Mouse (Mus musculus) kidney, postnatal 14 days (tissue): ENCODE measurements around the gene Ugt1a7c.

Source experiments
- DNase-seq: peaks from one replicate; pipeline ENCODE4 v3.0.0; 2022; ENCODE audit warnings: mixed read lengths

The Ugt1a7c gene

DNA sequence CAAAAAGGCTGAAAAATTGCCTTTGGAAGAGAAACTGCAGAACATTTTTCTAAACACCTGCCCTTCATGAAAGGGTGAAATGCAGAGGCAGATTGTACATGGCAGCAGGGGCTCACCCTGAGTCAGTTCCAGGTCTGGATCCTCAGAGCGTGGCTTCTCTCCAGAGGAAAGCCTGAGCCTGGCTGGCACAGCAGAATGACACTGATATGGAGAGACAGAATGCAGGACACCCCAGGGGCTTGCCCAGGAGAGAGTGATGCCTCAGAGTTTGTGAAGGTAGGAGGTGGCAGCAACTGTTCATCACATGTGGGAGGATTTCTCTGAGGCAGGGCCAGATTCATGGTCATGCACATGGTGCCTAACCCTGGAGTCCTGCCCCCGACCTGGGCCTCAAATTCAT is 105.1 kb downstream of the Ugt1a7c start:
- no peak for DNase-seq

- peak; percentile 63 for DNase-seq
These were observed 105.6 kb downstream of the Ugt1a7c start, which contains the start of gene Ugt1a2 for GRCm38 (mm10) chr1:88200456-88200855. Gene Ugt1a2 (plus strand): TSS chr1:88200601.

GRCm38 (mm10) chr1:88205294-88205922 is 110.5 kb downstream of the Ugt1a7c start, which contains the start of gene Dnajb3:
Gene Dnajb3 (minus strand): TSS chr1:88205782.
- peak; percentile 84 for DNase-seq

DNA sequence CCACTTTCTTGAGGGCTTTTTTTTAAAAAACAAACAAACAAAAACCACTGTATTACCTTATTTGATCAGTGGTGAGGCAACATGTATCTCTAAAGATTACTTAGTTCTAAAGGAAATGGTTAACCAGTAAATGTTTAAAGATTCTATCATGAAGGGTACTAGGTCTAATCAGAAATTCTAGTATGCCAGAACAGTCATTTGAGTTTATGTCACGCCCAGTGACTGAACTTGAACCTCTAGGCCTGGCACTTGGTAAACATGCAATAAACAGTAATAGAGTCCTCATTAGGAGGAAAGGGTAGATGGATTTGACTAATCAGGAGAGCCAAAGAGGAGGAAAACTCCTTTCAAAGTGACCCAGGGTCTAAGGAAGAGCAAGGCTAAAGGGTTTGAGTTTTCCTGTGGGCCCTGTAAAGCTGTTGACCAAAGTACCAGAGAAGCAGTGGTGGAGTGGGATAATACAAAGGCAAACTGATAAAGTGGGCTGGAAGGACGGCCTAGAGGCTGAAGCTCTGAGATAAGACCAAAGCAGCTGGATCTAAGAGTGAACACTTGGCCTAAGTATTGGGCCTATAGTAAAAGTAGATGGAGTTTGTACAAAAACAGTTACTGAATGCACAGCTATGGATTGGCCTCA is 112.1 kb downstream of the Ugt1a7c start:
- DNase-seq, result no peak

- peak; percentile 38 for DNase-seq
These were observed 117.0 kb downstream of the Ugt1a7c start, which contains the start of gene Ugt1a1 for GRCm38 (mm10) chr1:88211812-88212211. Gene Ugt1a1 (plus strand): TSS chr1:88211959.

- no peak for DNase-seq
These were observed 117.6 kb downstream of the Ugt1a7c start for GRCm38 (mm10) chr1:88212341-88213045.

DNA sequence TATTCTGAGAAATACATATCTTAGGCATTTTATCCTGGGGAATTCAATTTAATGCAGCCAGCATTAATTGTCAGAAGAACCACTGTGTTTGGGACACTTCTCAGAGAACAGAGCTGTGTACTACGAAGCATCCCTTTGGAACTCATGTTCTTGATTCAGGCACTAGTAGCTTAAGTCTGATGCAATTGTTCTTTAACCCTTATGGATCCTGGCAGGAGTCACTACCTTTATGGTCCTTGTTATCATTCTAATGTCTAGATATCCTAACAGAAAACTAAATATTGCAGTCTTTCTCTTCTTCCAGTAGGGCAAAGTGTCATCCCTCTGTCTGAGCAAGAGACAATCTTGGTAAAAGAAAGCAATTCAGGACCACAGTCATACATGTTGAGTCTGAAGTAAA is 118.2 kb downstream of the Ugt1a7c start:
- no peak for DNase-seq

GRCm38 (mm10) chr1:88213766-88214461 is 119.1 kb downstream of the Ugt1a7c start:
- DNase-seq, result peak; percentile 24

DNA sequence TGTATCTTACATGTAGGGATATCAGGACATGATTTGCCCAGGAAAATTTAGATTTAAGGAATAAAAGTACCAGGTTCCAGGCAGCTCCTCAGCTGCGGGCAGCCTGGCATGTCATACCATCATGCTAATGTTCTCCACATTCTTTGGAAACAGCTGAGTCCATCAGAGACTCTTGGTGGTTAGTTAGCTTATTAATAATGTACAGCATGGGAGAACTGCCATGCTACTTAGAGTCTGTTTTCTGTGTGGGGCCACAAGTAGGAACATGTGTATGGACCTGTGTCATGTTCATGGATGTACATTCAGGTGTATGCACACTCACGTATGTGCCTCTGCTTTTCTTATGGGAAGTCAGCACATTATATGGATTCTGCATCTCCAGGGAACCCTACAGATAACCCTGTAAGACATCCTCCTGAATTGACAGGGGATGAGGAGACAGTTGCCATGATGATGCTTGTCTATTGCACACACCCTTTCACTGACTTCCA is 119.6 kb downstream of the Ugt1a7c start:
- DNase-seq, result no peak

- DNase-seq, result no peak
These were observed 120.9 kb downstream of the Ugt1a7c start for GRCm38 (mm10) chr1:88215466-88216380.

DNA sequence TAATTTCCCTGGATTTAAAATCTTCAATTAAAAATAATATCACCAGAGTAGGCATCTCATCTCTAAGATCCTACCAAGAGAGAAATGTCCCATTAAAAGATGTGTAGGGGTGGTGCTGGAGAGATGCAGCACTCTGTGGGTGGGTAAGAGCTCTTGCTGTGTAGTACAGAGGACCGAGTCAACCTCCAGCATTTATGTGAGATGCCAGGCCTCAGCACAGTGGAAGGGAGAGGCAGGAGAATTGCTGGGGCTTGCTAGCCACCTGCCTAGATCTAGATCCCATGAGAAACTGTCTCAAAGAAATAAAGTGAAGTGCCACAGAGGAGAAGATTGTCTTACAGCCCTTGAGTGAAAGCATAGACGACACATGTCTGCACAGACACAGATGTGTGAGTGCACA is 121.7 kb downstream of the Ugt1a7c start:
- DNase-seq, result peak; percentile 4

DNA sequence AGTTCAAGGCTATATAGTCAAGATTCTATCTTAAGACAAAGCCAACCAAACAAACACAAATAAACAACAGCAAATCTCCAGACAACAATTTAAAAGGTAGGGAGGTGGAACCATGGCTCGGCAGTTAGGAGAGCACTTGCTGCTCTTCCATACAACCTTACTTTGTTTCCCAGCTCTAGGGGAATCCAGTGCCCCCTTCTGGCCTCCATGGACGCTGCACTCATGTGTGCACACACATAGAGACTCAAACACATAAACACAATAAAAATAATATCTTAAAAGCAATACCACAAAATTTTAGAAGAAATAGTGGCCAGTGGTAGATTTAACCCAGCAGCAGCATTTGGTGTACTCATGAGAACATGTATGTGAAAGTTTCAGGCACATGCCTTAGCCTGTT is 122.3 kb downstream of the Ugt1a7c start:
- peak; percentile 26 for DNase-seq

GRCm38 (mm10) chr1:88217576-88217975 is 122.7 kb downstream of the Ugt1a7c start:
- no peak for DNase-seq

DNA sequence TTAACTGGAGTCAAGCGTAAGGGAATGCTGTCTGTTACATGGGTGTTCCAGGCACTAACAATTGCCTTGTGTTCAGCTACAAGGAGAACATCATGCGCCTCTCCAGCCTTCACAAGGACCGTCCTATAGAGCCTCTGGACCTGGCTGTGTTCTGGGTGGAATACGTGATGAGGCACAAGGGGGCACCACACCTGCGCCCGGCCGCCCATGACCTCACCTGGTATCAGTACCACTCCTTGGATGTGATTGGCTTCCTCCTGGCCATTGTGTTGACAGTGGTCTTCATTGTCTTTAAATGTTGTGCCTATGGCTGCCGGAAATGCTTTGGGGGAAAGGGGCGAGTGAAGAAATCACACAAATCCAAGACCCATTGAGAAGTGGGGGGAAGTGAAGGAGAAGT is 123.2 kb downstream of the Ugt1a7c start:
- no peak for DNase-seq

DNA sequence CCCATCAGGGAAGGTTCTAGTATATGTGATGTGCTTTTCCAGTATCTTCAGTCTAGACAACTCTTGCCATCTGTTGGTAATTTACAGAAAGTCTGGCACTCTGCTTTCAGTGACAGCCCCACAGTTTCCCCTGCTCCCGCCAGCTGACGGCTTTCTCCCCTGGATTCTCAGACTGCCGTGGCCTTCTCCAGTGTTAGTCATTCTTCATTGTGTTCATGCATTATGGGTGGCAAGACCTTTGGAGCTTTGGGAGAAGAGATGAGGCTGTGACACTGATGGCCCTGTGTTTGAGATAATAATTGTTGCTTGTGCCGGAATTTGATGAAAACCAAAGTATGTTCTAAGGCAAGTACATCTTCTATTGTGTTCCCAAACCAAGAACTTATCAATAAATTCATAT is 123.7 kb downstream of the Ugt1a7c start:
- no peak for DNase-seq

- DNase-seq, result no peak
These were observed 124.2 kb downstream of the Ugt1a7c start for GRCm38 (mm10) chr1:88219054-88219453.

GRCm38 (mm10) chr1:88220336-88220735 is 125.5 kb downstream of the Ugt1a7c start:
- peak; percentile 6 for DNase-seq

- no peak for DNase-seq
These were observed 127.4 kb downstream of the Ugt1a7c start for GRCm38 (mm10) chr1:88222216-88222615.

DNA sequence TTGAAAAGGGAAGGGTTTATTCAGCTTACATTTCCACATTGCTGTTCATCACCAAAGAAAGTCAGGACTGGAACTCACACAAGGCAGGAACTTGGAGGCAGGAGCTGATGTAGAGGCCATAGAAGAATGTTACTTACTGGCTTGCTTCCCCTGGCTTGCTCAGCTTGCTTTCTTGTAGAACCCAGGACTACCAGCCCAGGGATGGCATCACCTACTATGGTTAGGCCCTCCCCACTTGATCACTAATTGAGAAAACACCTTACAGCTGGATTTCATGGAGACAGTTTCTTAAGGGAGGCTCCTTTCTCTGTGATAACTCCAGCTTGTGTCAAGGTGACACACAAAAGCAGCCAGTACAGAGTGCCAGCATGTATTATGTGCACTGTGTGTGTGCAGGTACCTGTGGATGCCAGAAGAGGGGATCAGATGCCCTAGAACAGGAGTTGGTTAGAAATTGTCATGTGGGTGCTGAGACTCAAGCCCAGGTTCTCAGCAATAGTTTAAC is 128.2 kb downstream of the Ugt1a7c start:
- DNase-seq, result peak; percentile 5

DNA sequence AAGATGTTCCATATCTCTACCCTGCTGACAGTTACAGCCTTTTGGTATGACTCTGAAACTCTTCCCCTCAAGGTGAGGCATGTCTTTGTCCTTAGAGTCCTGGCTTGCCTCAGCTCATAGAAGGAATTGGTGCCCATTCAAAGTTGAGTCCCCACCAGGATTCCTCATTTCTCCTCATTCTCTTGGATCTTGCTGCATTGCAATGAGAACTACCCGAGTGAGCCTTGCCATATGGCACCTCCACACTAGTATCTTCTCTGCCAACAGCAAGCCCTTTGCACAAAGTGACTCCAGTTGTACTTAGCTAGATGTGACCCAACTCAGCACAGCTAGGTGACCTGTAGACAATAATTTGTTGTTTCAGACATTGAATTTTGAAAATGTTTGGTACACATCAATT is 128.7 kb downstream of the Ugt1a7c start:
- peak; percentile 21 for DNase-seq

DNA sequence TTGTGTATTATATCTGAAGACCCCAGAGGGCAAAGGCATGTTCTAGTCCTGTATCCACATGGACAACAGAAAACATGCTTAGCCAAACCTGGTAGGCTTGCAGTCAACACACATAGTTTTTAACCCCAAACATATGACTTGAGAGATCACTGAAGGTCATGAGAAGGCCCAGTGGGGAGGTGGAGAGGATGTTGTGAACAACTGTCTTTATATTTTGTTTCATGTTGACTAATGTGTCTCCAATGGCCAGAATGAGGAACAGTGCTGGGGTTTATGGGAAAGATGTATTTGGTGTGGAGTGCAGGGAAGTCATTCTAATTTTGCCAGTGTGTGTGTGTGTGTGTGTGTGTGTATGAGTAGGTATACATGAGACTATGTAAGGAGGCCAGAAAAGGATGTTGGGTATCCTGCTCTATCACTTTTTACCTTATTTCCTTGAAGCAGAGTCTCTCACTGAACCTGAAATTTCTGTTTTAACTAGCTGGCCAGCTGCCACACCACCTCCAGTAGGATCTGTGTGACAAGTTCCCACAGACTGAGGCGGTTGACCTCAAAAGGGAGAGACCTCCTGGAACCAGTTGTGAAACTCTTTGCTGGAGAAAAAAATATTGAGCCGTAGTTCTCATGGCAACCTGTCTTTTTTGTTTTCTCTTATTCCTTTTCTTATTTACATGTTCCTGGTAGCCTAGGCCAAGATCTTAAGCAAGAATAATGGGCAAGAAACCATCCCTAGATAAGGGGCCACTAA is 129.3 kb downstream of the Ugt1a7c start:
- DNase-seq, result peak; percentile 39
